8 mouse cellular contexts compared by ENCODE assay signal in genomic region chr3:116968540-116968997, GRCm38 (mm10). TPM values are rescaled to one million over a fixed set of nuclear protein-coding genes. Genes with fewer than 3 reads are reported as not detected.
A peak's percentile ranks its signal among the peaks of the same experiment; 100 is the strongest.
DNase-seq lines count a peak whose midpoint lies in the region; ATAC-seq and TF ChIP-seq lines count a peak whose summit lies in the region.

TSS of gene Palmd (minus strand) at chr3:116968987.

- peak within 1 kb of the TSS; percentile 26; the same call in 1 of the 2 replicates for H3K9ac ChIP-seq in limb, embryonic 15.5 days
- H3K9ac ChIP-seq in midbrain, embryonic 16.5 days (ENCODE audit: low read depth, low read length): peak within 1 kb of the TSS; percentile 71

- 0 out of 2 replicates have a peak within 1 kb of the TSS, but pooled peaks have one; percentile 15 for H3K4me3 ChIP-seq in embryonic fibroblast, embryonic 13.5 days (ENCODE audit: insufficient read depth, low read length)
- peak within 1 kb of the TSS; percentile 61 for H3K4me3 ChIP-seq in heart, embryonic 10.5 days
- peak within 1 kb of the TSS; percentile 41 for H3K4me3 ChIP-seq in limb, embryonic 15.5 days
- H3K4me3 ChIP-seq in midbrain, embryonic 16.5 days (ENCODE audit: low read depth, low read length): peak within 1 kb of the TSS; percentile 44

- TF ChIP-seq POLR2A in embryonic fibroblast, embryonic 13.5 days (IDR thresholded peaks at IDR 0.05; ENCODE audit: low read depth, low read length): no peak

- no peaks in the 10 kb centered on the region for H3K9me3 ChIP-seq in heart, embryonic 10.5 days
- no peaks in the 10 kb centered on the region for H3K9me3 ChIP-seq in limb, embryonic 15.5 days
- H3K9me3 ChIP-seq in midbrain, embryonic 16.5 days (replicated peaks; ENCODE audit: control insufficient read depth, low read length, poor library complexity, severe bottlenecking): no peaks in the 10 kb centered on the region

- TF ChIP-seq CTCF in embryonic fibroblast, embryonic 13.5 days (IDR thresholded peaks at IDR 0.05; ENCODE audit: borderline replicate concordance, insufficient read depth, low read length): no peak

- H3K4me1 ChIP-seq in embryonic fibroblast, embryonic 13.5 days (ENCODE audit: control insufficient read depth, insufficient read depth, low read length): peaks cover 4% of the 10 kb centered on the region
- H3K4me1 ChIP-seq in heart, embryonic 10.5 days: peaks cover 5% of the 10 kb centered on the region
- peaks cover 17% of the 10 kb centered on the region for H3K4me1 ChIP-seq in limb, embryonic 15.5 days
- peaks cover 15% of the 10 kb centered on the region for H3K4me1 ChIP-seq in midbrain, embryonic 16.5 days (ENCODE audit: control insufficient read depth, insufficient read depth, low read length)

- ATAC-seq in limb, embryonic 15.5 days (ENCODE audit: insufficient number of reproducible peaks, low FRiP score, low TSS enrichment, low read depth): peak; percentile 69
- ATAC-seq in midbrain, embryonic 16.5 days: peak; percentile 95

- no peak within 1 kb of the TSS for H3K27ac ChIP-seq in embryonic fibroblast, embryonic 13.5 days (ENCODE audit: insufficient read depth, low read length)
- H3K27ac ChIP-seq in heart, embryonic 10.5 days: peak within 1 kb of the TSS; percentile 74
- H3K27ac ChIP-seq in limb, embryonic 15.5 days: peak within 1 kb of the TSS; percentile 43
- peak within 1 kb of the TSS; percentile 81 for H3K27ac ChIP-seq in midbrain, embryonic 16.5 days (ENCODE audit: low read length)

- H3K4me2 ChIP-seq in limb, embryonic 15.5 days: peak within 1 kb of the TSS; percentile 57
- peak within 1 kb of the TSS; percentile 69 for H3K4me2 ChIP-seq in midbrain, embryonic 16.5 days (ENCODE audit: low read length)

- no peaks in the 10 kb centered on the region for H3K36me3 ChIP-seq in heart, embryonic 10.5 days
- no peaks in the 10 kb centered on the region for H3K36me3 ChIP-seq in limb, embryonic 15.5 days
- no peaks in the 10 kb centered on the region for H3K36me3 ChIP-seq in midbrain, embryonic 16.5 days (ENCODE audit: control insufficient read depth, insufficient read depth, low read length)

- WGBS in heart, embryonic 10.5 days: 4% methylated on average over 17 of the region's 17 CpGs
- 3% methylated on average over 17 of the region's 17 CpGs for WGBS in limb, embryonic 15.5 days
- 2% methylated on average over 17 of the region's 17 CpGs for WGBS in midbrain, embryonic 16.5 days

- H3K27me3 ChIP-seq in heart, embryonic 10.5 days (ENCODE audit: insufficient read depth, poor library complexity, severe bottlenecking): no peaks in the 10 kb centered on the region
- H3K27me3 ChIP-seq in limb, embryonic 15.5 days: no peaks in the 10 kb centered on the region
- no peaks in the 10 kb centered on the region for H3K27me3 ChIP-seq in midbrain, embryonic 16.5 days (ENCODE audit: control insufficient read depth, insufficient read depth, low read depth, low read length)

- DNase-seq in cerebellum, postnatal 14 days: peak; percentile 50 to 52
- DNase-seq in cerebellum, adult 18-20 months: no peak
- DNase-seq in heart, embryonic 10.5 days (ENCODE audit: low spot score): no peak
- peak; percentile 38 for DNase-seq in kidney, adult 9 months
- peak; percentile 48 for DNase-seq in testis, postnatal 10 days (ENCODE audit: low spot score)

RNA-seq across cellular contexts. Expression of gene Palmd, which starts in this region (rescaled TPM):
- 5.2 and 6.6 TPM in 2 replicates for polyA plus RNA-seq in embryonic fibroblast, embryonic 13.5 days (2011; ENCODE audit: insufficient read length, low read depth, missing spikeins)
- 3.9 and 6.6 TPM in 2 replicates for polyA plus RNA-seq in heart, embryonic 10.5 days (2016; fragmentation: Nextera tagmentation; extraction: Ambion mirVana)
- polyA plus RNA-seq in limb, embryonic 15.5 days (2015; fragmentation: Nextera tagmentation; extraction: Ambion mirVana): 15.8 and 23.2 TPM in 2 replicates
- 8.8 and 9.2 TPM in 2 replicates for polyA plus RNA-seq in midbrain, embryonic 16.5 days (2015; fragmentation: Nextera tagmentation; extraction: Ambion mirVana)

Comparison
In these comparisons a context has a peak if more than half of its experiments do, and no peak if none do; other contexts are left out.
1. DNase-seq: peak in cerebellum, postnatal 14 days (2 of 2), kidney, adult 9 months (single experiment) and testis, postnatal 10 days (single experiment); none in cerebellum, adult 18-20 months (0 of 2) and heart, embryonic 10.5 days (single experiment).
2. Peak in every context shown above with its lines, with median percentiles within 50 percentile points of each other: H3K4me3 ChIP-seq.